Mouse (Mus musculus) embryonic facial prominence, embryonic 14.5 days (tissue): ENCODE measurements around the gene Kmt2d. TPM values are rescaled to one million over a fixed set of nuclear protein-coding genes. Genes with fewer than 3 reads are reported as not detected.

Source experiments
- ATAC-seq: fragments of 200-750 bp; cut with Nextera tagmentation; 2 replicates; pipeline ENCODE4 v1.8.0; 2017; ENCODE audit warnings: low read depth, moderate number of reproducible peaks, moderate TSS enrichment
- DNase-seq: peaks from one replicate; pipeline ENCODE4 v3.0.0-alpha.2; 2015; ENCODE audit warnings: low spot score
- H3K27ac ChIP-seq: fragments of 300-500 bp; sonication (generic); replicated peaks from 2 replicates; pipeline ENCODE4 v1.5.1; 2014; ENCODE audit warnings: low read depth, mild to moderate bottlenecking, low read length, moderate library complexity
- H3K27me3 ChIP-seq: fragments of 300-500 bp; sonication (generic); replicated peaks from 2 replicates; pipeline ENCODE4 v1.6.1; 2014; ENCODE audit warnings: low read length; ENCODE audit not compliant: control insufficient read depth, insufficient read depth
- H3K36me3 ChIP-seq: fragments of 300-500 bp; sonication (generic); 2 replicates; pipeline ENCODE4 v1.6.1; 2014; ENCODE audit warnings: low read length, mixed read lengths; ENCODE audit not compliant: control insufficient read depth, insufficient read depth
- H3K4me1 ChIP-seq: fragments of 300-500 bp; sonication (generic); 2 replicates; pipeline ENCODE4 v1.6.1; 2014; ENCODE audit warnings: antibody characterized with exemption, low read length; ENCODE audit not compliant: control insufficient read depth, insufficient read depth
- H3K4me2 ChIP-seq: fragments of 300-500 bp; sonication (generic); 2 replicates; pipeline ENCODE4 v1.6.1; 2014; ENCODE audit warnings: low read depth, mild to moderate bottlenecking, low read length, moderate library complexity, mixed read lengths
- H3K4me3 ChIP-seq: fragments of 300-500 bp; sonication (generic); 2 replicates; pipeline ENCODE4 v1.5.1; 2014; ENCODE audit warnings: low read depth, mild to moderate bottlenecking, low read length
- H3K9ac ChIP-seq: fragments of 300-500 bp; sonication (generic); 2 replicates; pipeline ENCODE4 v1.6.1; 2014; ENCODE audit warnings: low read depth, mild to moderate bottlenecking, low read length, moderate library complexity, mixed read lengths
- H3K9me3 ChIP-seq: fragments of 300-500 bp; sonication (generic); 2 replicates; pipeline ENCODE4 v1.6.1; 2016; ENCODE audit warnings: low read length; ENCODE audit not compliant: control insufficient read depth
- WGBS: fragments of 180-500 bp; shearing (Covaris S2); extraction: QIAGEN DNeasy Blood & Tissue Kit; methylation state at CpG from one replicate; pipeline ENCODE4 v1.1.7; 2014; 5-methylcytosine and 5-hydroxymethylcytosine counted together
- polyA plus RNA-seq: library from polyadenylated mRNA; unstranded; fragments of >200 nt; fragmentation: Nextera tagmentation; extraction: Ambion mirVana; gene quantifications from 2 replicates; pipeline ENCODE4 v1.2.1, GENCODE M21; 2014

Gene Kmt2d
- polyA plus RNA-seq, 1 experiment from 2014 or later: 15.5 TPM

DNA sequence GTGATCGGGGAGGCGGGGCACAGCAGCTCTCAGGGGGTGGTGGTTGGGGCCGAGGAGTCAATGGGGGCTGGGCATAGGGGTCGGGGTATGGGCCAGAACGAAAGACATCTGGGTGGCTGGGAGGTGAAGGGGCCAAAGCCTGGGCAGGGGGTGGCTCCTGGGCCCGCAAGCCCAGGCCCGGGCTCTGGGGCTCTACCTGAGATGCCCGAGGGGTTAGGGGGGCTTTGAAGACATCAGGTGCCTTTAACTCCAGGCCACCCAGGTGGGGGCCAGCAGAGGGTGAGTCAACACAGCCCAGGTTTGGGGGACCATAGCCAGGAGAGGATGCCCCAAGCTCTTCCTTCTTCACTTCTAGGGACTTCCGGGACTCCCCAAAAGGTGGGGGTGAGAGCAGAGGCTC is 18.3 kb downstream of the Kmt2d start:
- Histone ChIP-seq H3K27ac (no peak overlapping the region), H3K9me3 (no peaks in the 10 kb centered on the region), H3K27me3 (no peaks in the 10 kb centered on the region), H3K4me1 (no peaks in the 10 kb centered on the region), H3K36me3 (peaks cover 100% of the 10 kb centered on the region), H3K4me2 (no peak overlapping the region), H3K9ac (no peak overlapping the region), H3K4me3 (no peak overlapping the region)
- DNase-seq (no peak), ATAC-seq (no peak)
- WGBS: 92% methylated on average over 7 of the region's 9 CpGs

GRCm38 (mm10) chr15:98852071-98852470 is 18.9 kb downstream of the Kmt2d start:
- peaks cover 100% of the 10 kb centered on the region for H3K36me3 ChIP-seq
- WGBS: 92% methylated on average over 9 of the region's 9 CpGs
- H3K27me3 ChIP-seq: no peaks in the 10 kb centered on the region
- no peak overlapping the region for H3K9ac ChIP-seq
- H3K4me2 ChIP-seq: no peak overlapping the region
- H3K4me1 ChIP-seq: no peaks in the 10 kb centered on the region
- H3K27ac ChIP-seq: no peak overlapping the region
- no peak for ATAC-seq
- no peaks in the 10 kb centered on the region for H3K9me3 ChIP-seq
- no peak overlapping the region for H3K4me3 ChIP-seq
- DNase-seq: no peak

GRCm38 (mm10) chr15:98851229-98851818 is 19.7 kb downstream of the Kmt2d start:
- no peaks in the 10 kb centered on the region for H3K9me3 ChIP-seq
- peaks cover 100% of the 10 kb centered on the region for H3K36me3 ChIP-seq
- H3K9ac ChIP-seq: no peak overlapping the region
- WGBS: 91% methylated on average over 19 of the region's 21 CpGs
- DNase-seq (no peak), ATAC-seq (no peak)
- H3K27ac ChIP-seq: no peak overlapping the region
- no peak overlapping the region for H3K4me2 ChIP-seq
- no peaks in the 10 kb centered on the region for H3K4me1 ChIP-seq
- no peaks in the 10 kb centered on the region for H3K27me3 ChIP-seq
- H3K4me3 ChIP-seq: no peak overlapping the region

DNA sequence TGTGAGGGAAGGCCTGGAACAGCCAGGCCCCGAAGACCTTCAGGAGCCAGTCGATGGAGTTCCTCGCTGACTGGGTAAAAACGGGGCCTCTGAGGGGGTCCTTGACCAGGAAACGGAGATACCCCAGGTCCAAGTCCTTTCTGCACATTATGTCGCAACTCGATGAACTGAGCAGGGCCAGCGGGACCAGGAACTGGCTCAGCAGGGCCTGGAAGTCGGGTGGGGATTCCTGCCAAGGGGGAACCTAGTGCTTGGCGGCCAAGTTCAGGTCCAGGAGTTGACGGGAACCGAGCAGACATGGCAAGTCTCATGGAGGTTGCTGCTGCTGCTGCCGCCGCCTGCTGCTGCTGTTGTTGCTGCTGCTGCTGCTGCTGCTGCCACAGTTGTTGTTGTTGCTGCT is 20.3 kb downstream of the Kmt2d start:
- no peaks in the 10 kb centered on the region for H3K9me3 ChIP-seq
- DNase-seq: no peak
- no peak overlapping the region for H3K4me3 ChIP-seq
- peaks cover 100% of the 10 kb centered on the region for H3K36me3 ChIP-seq
- H3K27me3 ChIP-seq: no peaks in the 10 kb centered on the region
- H3K9ac ChIP-seq: no peak overlapping the region
- WGBS: 89% methylated on average over 14 of the region's 14 CpGs
- no peak overlapping the region for H3K27ac ChIP-seq
- no peaks in the 10 kb centered on the region for H3K4me1 ChIP-seq
- ATAC-seq: no peak
- no peak overlapping the region for H3K4me2 ChIP-seq

DNA sequence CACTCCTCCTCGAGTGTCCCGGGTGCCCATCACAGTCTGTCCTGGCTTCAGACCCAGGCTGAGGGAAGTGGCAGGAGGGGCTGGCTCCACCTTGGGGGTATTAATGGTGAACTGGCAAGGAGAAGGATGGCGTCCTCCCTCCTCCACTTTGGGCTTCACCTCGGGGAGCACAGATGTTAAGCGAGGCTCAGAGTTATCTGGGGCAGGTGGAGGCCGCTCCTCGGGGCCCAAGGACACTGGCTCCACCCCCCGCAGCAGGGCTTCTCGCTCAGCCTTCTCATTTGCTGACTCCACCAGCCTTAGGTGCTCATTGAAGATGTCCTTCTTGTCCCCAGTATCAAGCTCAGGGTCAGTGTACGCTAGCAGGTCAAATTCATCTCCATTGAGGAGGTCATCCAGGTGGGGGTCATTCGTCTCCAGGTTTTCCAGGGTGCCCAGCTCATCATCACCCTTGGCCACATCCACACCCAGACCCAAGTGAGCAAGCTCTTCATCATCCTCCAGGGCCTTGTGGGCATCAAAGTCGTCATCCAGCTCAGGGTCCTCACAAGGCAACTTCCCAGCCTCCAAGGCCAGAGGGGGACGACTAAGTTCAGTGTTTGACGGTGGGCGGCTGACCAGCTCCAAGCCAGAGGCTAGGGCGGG is 20.9 kb downstream of the Kmt2d start:
- H3K4me3 ChIP-seq: no peak overlapping the region
- ATAC-seq: no peak

GRCm38 (mm10) chr15:98849165-98849564 is 21.8 kb downstream of the Kmt2d start:
- H3K4me2 ChIP-seq: no peak overlapping the region
- no peak overlapping the region for H3K4me3 ChIP-seq
- ATAC-seq (no peak), DNase-seq (no peak)
- H3K9me3 ChIP-seq: no peaks in the 10 kb centered on the region
- peaks cover 100% of the 10 kb centered on the region for H3K36me3 ChIP-seq
- H3K27ac ChIP-seq: no peak overlapping the region
- H3K9ac ChIP-seq: no peak overlapping the region
- WGBS: over 99% methylated on average over 11 of the region's 11 CpGs
- H3K27me3 ChIP-seq: no peaks in the 10 kb centered on the region
- H3K4me1 ChIP-seq: no peaks in the 10 kb centered on the region

More for the DNA sequence above, 20.9 kb downstream of the Kmt2d start:
- H3K4me1 ChIP-seq: no peaks in the 10 kb centered on the region
- no peak overlapping the region for H3K9ac ChIP-seq
- WGBS: 91% methylated on average over 16 of the region's 16 CpGs
- H3K4me2 ChIP-seq: no peak overlapping the region
- H3K27ac ChIP-seq: no peak overlapping the region
- H3K27me3 ChIP-seq: no peaks in the 10 kb centered on the region
- no peaks in the 10 kb centered on the region for H3K9me3 ChIP-seq
- peaks cover 100% of the 10 kb centered on the region for H3K36me3 ChIP-seq
- DNase-seq: no peak

DNA sequence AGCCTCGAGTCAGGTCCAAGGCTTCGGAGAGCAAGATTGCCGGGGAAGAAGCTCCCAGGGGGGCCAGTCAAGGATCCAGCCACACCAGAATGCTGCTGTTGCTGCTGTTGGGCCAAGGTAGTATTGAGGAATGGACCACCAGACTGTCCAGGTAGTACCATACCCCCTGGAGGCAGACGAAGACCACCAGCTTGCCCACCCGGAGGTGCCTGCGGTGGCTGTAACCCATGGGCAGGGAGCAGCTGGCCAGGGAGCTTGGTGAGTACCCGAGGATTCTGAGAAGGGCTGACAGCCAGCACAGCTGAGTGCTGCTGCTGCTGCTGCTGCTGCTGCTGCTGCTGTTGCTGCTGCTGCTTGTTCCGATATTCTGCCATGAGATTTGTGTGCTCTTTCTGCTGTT is 24.9 kb downstream of the Kmt2d start:
- ATAC-seq (no peak), DNase-seq (no peak)
- Histone ChIP-seq H3K36me3 (peaks cover 100% of the 10 kb centered on the region), H3K9me3 (no peaks in the 10 kb centered on the region), H3K9ac (no peak overlapping the region), H3K27ac (no peak overlapping the region), H3K4me1 (no peaks in the 10 kb centered on the region), H3K4me2 (no peak overlapping the region), H3K4me3 (no peak overlapping the region), H3K27me3 (no peaks in the 10 kb centered on the region)
- 80% methylated on average over 8 of the region's 8 CpGs for WGBS

GRCm38 (mm10) chr15:98845149-98845548 is 25.9 kb downstream of the Kmt2d start:
- DNase-seq (no peak), ATAC-seq (no peak)
- Histone ChIP-seq H3K9ac (no peak overlapping the region), H3K4me2 (no peak overlapping the region), H3K27me3 (no peaks in the 10 kb centered on the region), H3K36me3 (peaks cover 100% of the 10 kb centered on the region), H3K9me3 (no peaks in the 10 kb centered on the region), H3K27ac (no peak overlapping the region), H3K4me3 (no peak overlapping the region), H3K4me1 (no peaks in the 10 kb centered on the region)
- WGBS: 100% methylated on average over 2 of the region's 2 CpGs

- no peaks in the 10 kb centered on the region for H3K9me3 ChIP-seq
- H3K27me3 ChIP-seq: no peaks in the 10 kb centered on the region
- no peak overlapping the region for H3K9ac ChIP-seq
- ATAC-seq: no peak
- no peak overlapping the region for H3K4me3 ChIP-seq
- no peak overlapping the region for H3K27ac ChIP-seq
- no peak overlapping the region for H3K4me2 ChIP-seq
- WGBS: 83% methylated on average over 11 of the region's 11 CpGs
- H3K4me1 ChIP-seq: no peaks in the 10 kb centered on the region
- no peak for DNase-seq
- peaks cover 100% of the 10 kb centered on the region for H3K36me3 ChIP-seq
Observed at GRCm38 (mm10) chr15:98843595-98844223, 27.3 kb downstream of the Kmt2d start.
